Mouse (Mus musculus): ENCODE results near the gene Cox6b1.

DNA sequence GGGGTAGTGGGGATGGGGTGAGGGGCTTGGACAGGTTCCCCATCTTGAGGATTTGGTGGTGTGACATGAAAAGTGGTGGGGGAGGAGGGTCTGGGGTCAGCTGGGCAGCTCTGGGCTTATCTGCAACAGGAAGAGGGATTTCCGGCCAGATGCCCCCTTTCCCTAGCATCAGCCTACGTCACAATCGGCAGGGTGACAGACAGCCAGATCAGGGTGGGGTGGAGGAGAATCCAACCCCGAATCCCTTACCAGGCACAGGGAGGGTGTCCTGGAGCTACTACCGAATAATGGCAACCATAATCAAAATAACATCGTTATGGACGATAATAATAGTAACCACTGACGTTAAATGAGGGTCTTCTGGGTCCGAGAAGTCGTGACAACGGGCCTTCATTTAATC lies 10.4 kb upstream of the Cox6b1 start:
- TF ChIP-seq CTCF (IDR thresholded peaks at IDR 0.05; ENCODE audit: low read depth) (no peak), EP300 (IDR thresholded peaks at IDR 0.05; ENCODE audit: low read depth) (no peak)

Measured in liver, postnatal 0 days (tissue).